Mouse (Mus musculus) megakaryocyte, embryonic 14.5 days (primary cell): ENCODE measurements around the gene Rorc. TPM values are rescaled to one million over a fixed set of nuclear protein-coding genes. Genes with fewer than 3 reads are reported as not detected.

ENCODE experiments used
- H3K27me3 ChIP-seq: replicated peaks from 2 replicates; pipeline ENCODE3; 2012; ENCODE audit warnings: inconsistent platforms
- H3K36me3 ChIP-seq: replicated peaks from 2 replicates; pipeline ENCODE3; 2012; ENCODE audit warnings: low read length, inconsistent platforms, mixed read lengths
- H3K4me1 ChIP-seq: 2 replicates; pipeline ENCODE4 v1.6.1; 2012; ENCODE audit warnings: inconsistent platforms
- H3K4me3 ChIP-seq: replicated peaks from 2 replicates; pipeline ENCODE3; 2012; ENCODE audit warnings: moderate library complexity, mild to moderate bottlenecking, inconsistent platforms
- H3K9me3 ChIP-seq: 2 replicates; pipeline ENCODE4 v1.6.1; 2012; ENCODE audit warnings: inconsistent platforms
- FLI1 ChIP-seq: IDR thresholded peaks from 2 replicates; pipeline ENCODE4 v1.6.1; 2012; ENCODE audit warnings: low read length, inconsistent platforms, mixed read lengths
- GATA1 ChIP-seq: IDR thresholded peaks from 3 replicates; pipeline ENCODE4 v1.6.1; 2012; ENCODE audit warnings: mixed read lengths, low read length, inconsistent platforms, borderline replicate concordance
- polyA plus RNA-seq: library from polyadenylated mRNA; stranded (reverse); fragments of >175 nt; gene quantifications from 2 replicates; pipeline ENCODE4 v1.2.3, GENCODE M21; 2012; ENCODE audit warnings: low replicate concordance; ENCODE audit not compliant: insufficient read depth

Rorc gene
- polyA plus RNA-seq, 1 experiment, result not detected

GRCm38 (mm10) chr3:94391001-94391400 lies 18.4 kb downstream of the Rorc start:
- Histone ChIP-seq H3K27me3 (peaks cover 35% of the 10 kb centered on the region), H3K36me3 (no peaks in the 10 kb centered on the region), H3K9me3 (no peaks in the 10 kb centered on the region), H3K4me1 (peaks cover 6% of the 10 kb centered on the region; the same call in 1 of the 2 replicates), H3K4me3 (no peak overlapping the region)
- TF ChIP-seq GATA1, result no peak
- no peak for TF ChIP-seq FLI1

- Histone ChIP-seq H3K4me3 (no peak overlapping the region), H3K9me3 (no peaks in the 10 kb centered on the region), H3K4me1 (peaks cover 6% of the 10 kb centered on the region; the same call in 1 of the 2 replicates), H3K27me3 (peaks cover 45% of the 10 kb centered on the region), H3K36me3 (no peaks in the 10 kb centered on the region)
- no peak for TF ChIP-seq GATA1
- no peak for TF ChIP-seq FLI1
Measured at GRCm38 (mm10) chr3:94392128-94392527, 19.5 kb downstream of the Rorc start.

- peaks cover 47% of the 10 kb centered on the region for H3K27me3 ChIP-seq
- no peaks in the 10 kb centered on the region for H3K36me3 ChIP-seq
- peaks cover 3% of the 10 kb centered on the region; the same call in 1 of the 2 replicates for H3K4me1 ChIP-seq
- TF ChIP-seq FLI1 (no peak), GATA1 (no peak)
- H3K4me3 ChIP-seq, result no peak overlapping the region
- no peaks in the 10 kb centered on the region for H3K9me3 ChIP-seq
Measured at GRCm38 (mm10) chr3:94393049-94393448, 20.5 kb downstream of the Rorc start.

- Histone ChIP-seq H3K36me3 (no peaks in the 10 kb centered on the region), H3K27me3 (peaks cover 61% of the 10 kb centered on the region)
Measured at GRCm38 (mm10) chr3:94396336-94396735, 23.7 kb downstream of the Rorc start.

GRCm38 (mm10) chr3:94396851-94397250 lies 24.3 kb downstream of the Rorc start:
- peaks cover 62% of the 10 kb centered on the region for H3K27me3 ChIP-seq
- peaks cover 7% of the 10 kb centered on the region for H3K4me1 ChIP-seq
- TF ChIP-seq GATA1, result no peak
- no peak for TF ChIP-seq FLI1
- no peaks in the 10 kb centered on the region for H3K36me3 ChIP-seq
- H3K9me3 ChIP-seq, result no peaks in the 10 kb centered on the region
- no peak overlapping the region for H3K4me3 ChIP-seq

More at GRCm38 (mm10) chr3:94396336-94396735, 23.7 kb downstream of the Rorc start:
- H3K9me3 ChIP-seq, result no peaks in the 10 kb centered on the region
- no peak overlapping the region for H3K4me3 ChIP-seq
- no peak for TF ChIP-seq GATA1
- no peak for TF ChIP-seq FLI1
- peaks cover 7% of the 10 kb centered on the region for H3K4me1 ChIP-seq

- peak within 1 kb of the TSS; percentile 81 for H3K4me3 ChIP-seq
- no peak for TF ChIP-seq FLI1
- TF ChIP-seq GATA1, result no peak
- no peaks in the 10 kb centered on the region for H3K36me3 ChIP-seq
- H3K9me3 ChIP-seq, result no peaks in the 10 kb centered on the region
- peaks cover 7% of the 10 kb centered on the region for H3K4me1 ChIP-seq
- peaks cover 75% of the 10 kb centered on the region for H3K27me3 ChIP-seq
Measured at GRCm38 (mm10) chr3:94398217-94398616, 25.6 kb downstream of the Rorc start, which contains the start of gene Lingo4. Lingo4 (plus strand) TSS chr3:94398517.

- H3K4me1 ChIP-seq, result peaks cover 7% of the 10 kb centered on the region
- peak overlapping the region; percentile 81 for H3K4me3 ChIP-seq
- H3K36me3 ChIP-seq, result no peaks in the 10 kb centered on the region
- TF ChIP-seq GATA1 (no peak), FLI1 (no peak)
- H3K27me3 ChIP-seq, result peaks cover 83% of the 10 kb centered on the region
- H3K9me3 ChIP-seq, result no peaks in the 10 kb centered on the region
Measured at GRCm38 (mm10) chr3:94398943-94399481, 26.4 kb downstream of the Rorc start.

- Histone ChIP-seq H3K27me3 (peaks cover 91% of the 10 kb centered on the region), H3K36me3 (no peaks in the 10 kb centered on the region), H3K4me3 (no peak overlapping the region), H3K4me1 (peaks cover 7% of the 10 kb centered on the region), H3K9me3 (no peaks in the 10 kb centered on the region)
- TF ChIP-seq GATA1, result no peak
- TF ChIP-seq FLI1, result no peak
Measured at GRCm38 (mm10) chr3:94399663-94400310, 27.2 kb downstream of the Rorc start.

- no peak overlapping the region for H3K4me3 ChIP-seq
- H3K4me1 ChIP-seq, result peaks cover 7% of the 10 kb centered on the region
- no peak for TF ChIP-seq GATA1
- peaks cover 85% of the 10 kb centered on the region for H3K27me3 ChIP-seq
- no peaks in the 10 kb centered on the region for H3K36me3 ChIP-seq
- H3K9me3 ChIP-seq, result no peaks in the 10 kb centered on the region
Measured at GRCm38 (mm10) chr3:94402451-94402850, 29.9 kb downstream of the Rorc start.

- Histone ChIP-seq H3K27me3 (peaks cover 65% of the 10 kb centered on the region), H3K4me3 (no peak overlapping the region), H3K36me3 (no peaks in the 10 kb centered on the region), H3K9me3 (no peaks in the 10 kb centered on the region), H3K4me1 (no peaks in the 10 kb centered on the region; the same call in 1 of the 2 replicates)
- TF ChIP-seq GATA1, result no peak
- no peak for TF ChIP-seq FLI1
Measured at GRCm38 (mm10) chr3:94404366-94405054, 31.9 kb downstream of the Rorc start.
